Mouse (Mus musculus): ENCODE data around the gene Pdzk1. TPM values are rescaled to one million over a fixed set of nuclear protein-coding genes. Genes with fewer than 3 reads are reported as not detected.
A peak's percentile ranks its signal among the peaks of the same experiment; 100 is the strongest.

Gene Pdzk1
- polyA plus RNA-seq, 1 experiment: 0.06 TPM

DNA sequence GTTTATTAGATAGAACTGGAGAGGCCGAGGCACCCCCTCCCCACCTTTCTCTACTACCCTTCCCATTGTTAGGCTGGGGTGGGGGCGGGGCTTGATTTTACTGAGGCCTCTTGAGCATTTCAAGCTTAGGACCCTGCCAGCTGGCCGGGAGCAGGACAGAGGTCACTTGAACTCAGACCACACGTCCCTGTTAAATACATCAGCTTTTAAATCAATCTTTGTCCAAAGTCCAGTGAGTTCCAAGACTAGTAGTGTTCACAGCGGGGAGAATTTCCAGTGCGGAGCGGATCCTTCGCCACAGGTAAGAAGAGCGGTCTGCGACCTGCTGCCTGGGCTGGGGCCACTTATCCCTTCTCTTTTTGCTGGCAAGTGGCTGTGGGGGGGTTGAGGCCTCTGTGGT is 772 bp downstream of the Pdzk1 start:
- no peak for DNase-seq
- 83% methylated on average over 10 of the region's 10 CpGs for WGBS
- no peak for TF ChIP-seq CTCF (IDR thresholded peaks at IDR 0.05; ENCODE audit: insufficient read depth, low read length)
- Histone ChIP-seq H3K4me3 (replicated peaks; ENCODE audit: extremely low read depth, low read depth, low read length) (no peak overlapping the region), H3K4me1 (ENCODE audit: control insufficient read depth, insufficient read depth, low read length) (no peaks in the 10 kb centered on the region)

DNA sequence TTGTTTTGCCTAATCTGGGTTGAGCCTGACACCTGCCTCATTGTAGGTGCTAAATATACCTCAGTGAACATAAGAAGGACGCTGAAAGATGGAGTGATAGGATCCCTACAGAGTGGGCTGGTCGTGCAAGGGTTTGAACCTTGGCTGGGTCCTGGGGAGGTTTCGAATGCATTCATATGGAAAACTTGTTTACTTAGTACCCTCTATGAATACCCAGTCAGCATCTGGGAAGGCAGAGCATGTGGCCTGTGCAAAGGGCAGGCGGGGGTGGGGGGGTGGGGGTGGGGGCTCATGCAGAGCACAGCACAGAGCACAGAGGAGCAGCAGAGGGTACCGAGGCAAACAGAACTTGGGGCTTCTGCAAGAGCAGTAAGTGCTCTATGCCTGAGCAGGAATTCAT is 3.8 kb downstream of the Pdzk1 start:
- TF ChIP-seq CTCF (IDR thresholded peaks at IDR 0.05; ENCODE audit: insufficient read depth, low read length): no peak
- no peak for TF ChIP-seq POLR2A (IDR thresholded peaks at IDR 0.05; ENCODE audit: borderline replicate concordance, extremely low read depth, low read depth, low read length)
- no peak for DNase-seq
- 60% methylated on average over 5 of the region's 5 CpGs for WGBS
- no peaks in the 10 kb centered on the region for H3K4me1 ChIP-seq (ENCODE audit: control insufficient read depth, insufficient read depth, low read length)
- H3K4me3 ChIP-seq (replicated peaks; ENCODE audit: extremely low read depth, low read depth, low read length): no peak overlapping the region

DNA sequence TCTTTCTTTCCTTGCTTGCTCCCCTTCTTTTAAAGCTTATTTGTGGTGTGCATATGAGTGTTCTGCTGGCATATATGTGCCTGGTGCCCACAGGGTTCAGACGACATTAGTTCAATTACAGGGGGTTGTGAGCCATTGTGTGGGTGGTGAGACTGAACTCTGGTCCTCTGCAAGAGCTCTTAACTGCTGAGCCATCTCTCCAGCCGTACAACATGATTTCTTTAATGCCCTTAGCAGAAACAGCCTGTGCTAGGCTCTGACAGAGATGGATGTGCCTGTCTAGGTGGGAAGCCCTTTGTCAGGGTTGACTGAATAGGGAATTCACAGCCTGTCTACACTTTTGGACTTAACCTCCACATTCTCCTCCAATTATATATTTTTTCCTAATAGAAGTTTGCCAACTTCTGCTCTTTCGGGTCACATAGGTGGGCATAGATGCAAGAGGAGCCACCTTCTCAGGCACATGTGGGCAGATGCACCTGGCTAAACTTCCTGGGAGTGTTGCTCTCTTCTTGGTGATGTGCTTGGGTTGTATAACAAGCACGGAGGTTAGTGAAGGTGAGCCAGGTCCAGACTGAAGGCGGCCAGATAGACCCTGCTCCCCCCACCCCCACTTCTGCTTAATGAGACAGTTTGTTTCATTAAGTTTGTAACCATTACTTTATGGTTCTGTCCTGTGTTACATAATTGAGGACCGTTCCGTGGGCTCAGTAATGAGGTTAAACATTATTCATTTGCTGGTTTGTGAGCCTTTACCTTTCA is 5.7 kb downstream of the Pdzk1 start:
- 74% methylated on average over 7 of the region's 7 CpGs for WGBS
- Histone ChIP-seq H3K4me1 (ENCODE audit: control insufficient read depth, insufficient read depth, low read length) (no peaks in the 10 kb centered on the region), H3K4me3 (replicated peaks; ENCODE audit: extremely low read depth, low read depth, low read length) (no peak overlapping the region)
- DNase-seq: no peak
- no peak for TF ChIP-seq CTCF (IDR thresholded peaks at IDR 0.05; ENCODE audit: insufficient read depth, low read length)
- TF ChIP-seq POLR2A (IDR thresholded peaks at IDR 0.05; ENCODE audit: borderline replicate concordance, extremely low read depth, low read depth, low read length): no peak

DNA sequence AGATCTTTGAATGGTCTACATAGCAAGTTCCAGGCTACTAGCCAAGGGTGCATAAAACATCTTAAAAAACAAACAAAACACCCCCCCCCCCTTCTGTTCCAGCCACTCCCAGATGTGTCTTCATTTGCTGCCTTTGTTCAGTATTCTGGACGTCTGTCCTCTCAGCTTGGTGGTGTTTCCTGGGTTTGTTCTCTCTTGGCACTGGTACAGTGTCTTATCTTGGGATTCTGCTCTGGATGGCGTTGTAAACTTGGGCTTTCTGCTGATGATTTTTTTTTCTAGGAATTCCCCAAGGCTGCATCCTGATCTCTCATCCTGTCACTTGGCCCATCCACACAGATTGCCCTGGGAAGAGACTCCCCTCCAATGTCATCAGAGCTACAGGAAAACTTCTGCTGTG is 7.3 kb downstream of the Pdzk1 start:
- TF ChIP-seq POLR2A (IDR thresholded peaks at IDR 0.05; ENCODE audit: borderline replicate concordance, extremely low read depth, low read depth, low read length): no peak
- TF ChIP-seq CTCF (IDR thresholded peaks at IDR 0.05; ENCODE audit: insufficient read depth, low read length): no peak
- Histone ChIP-seq H3K4me3 (replicated peaks; ENCODE audit: extremely low read depth, low read depth, low read length) (no peak overlapping the region), H3K4me1 (ENCODE audit: control insufficient read depth, insufficient read depth, low read length) (no peaks in the 10 kb centered on the region)
- WGBS: 25% methylated on average over 2 of the region's 2 CpGs
- no peak for DNase-seq

DNA sequence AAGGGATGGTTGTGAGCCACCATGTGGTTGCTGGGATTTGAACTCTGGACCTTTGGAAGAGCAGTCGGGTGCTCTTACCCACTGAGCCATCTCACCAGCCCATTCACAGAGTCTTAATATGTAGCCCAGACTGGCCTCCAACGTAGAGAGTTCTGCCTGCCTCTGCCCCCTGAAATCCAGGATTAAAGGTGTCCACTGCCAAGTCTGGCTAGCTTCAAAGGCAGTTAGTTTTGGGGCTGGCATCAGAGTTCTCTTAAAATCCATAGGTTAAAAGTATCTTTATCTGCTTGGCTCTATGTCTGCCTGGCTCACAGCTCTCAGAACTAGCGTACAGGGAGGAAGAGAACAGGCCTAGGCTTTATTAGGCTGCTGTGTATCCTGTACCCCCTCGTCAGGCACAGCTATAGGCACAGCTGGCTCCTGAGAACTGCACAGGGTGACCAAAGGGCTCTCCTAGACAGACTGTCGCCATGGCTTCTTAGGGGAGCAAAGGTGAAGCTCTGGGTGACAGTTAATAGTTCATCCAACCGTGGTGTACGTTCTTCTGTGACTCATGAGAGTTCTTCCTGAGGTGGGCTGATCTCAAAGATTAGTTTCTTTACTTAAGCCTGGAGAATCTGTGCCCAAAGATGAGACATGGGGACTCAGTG is 10.0 kb downstream of the Pdzk1 start:
- TF ChIP-seq POLR2A (IDR thresholded peaks at IDR 0.05; ENCODE audit: borderline replicate concordance, extremely low read depth, low read depth, low read length) (no peak), CTCF (IDR thresholded peaks at IDR 0.05; ENCODE audit: insufficient read depth, low read length) (no peak)
- DNase-seq: no peak
- H3K4me3 ChIP-seq (replicated peaks; ENCODE audit: extremely low read depth, low read depth, low read length): no peak overlapping the region
- H3K4me1 ChIP-seq (ENCODE audit: control insufficient read depth, insufficient read depth, low read length): no peaks in the 10 kb centered on the region
- WGBS: 80% methylated on average over 7 of the region's 7 CpGs

DNA sequence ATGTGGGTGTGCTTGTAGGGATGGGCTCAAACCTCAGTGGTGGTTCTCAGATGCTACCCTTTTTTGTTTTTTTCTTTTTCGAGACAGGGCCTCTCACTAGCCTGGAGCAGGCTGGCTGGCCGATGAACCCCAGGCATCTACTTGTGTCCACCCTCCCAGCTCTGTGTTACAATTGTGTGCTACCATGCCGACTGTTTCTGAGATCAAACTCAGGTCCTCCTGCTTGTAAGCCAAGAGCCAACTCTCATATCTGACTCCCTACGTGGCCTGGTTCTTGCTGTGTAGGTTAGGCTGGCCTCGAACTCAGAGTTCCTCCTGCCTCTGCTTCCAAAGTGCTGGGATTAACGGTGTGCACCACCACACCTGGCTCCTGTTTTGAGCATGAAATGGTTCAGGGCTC is 16.1 kb downstream of the Pdzk1 start:
- H3K4me3 ChIP-seq (replicated peaks; ENCODE audit: extremely low read depth, low read depth, low read length): no peak overlapping the region
- no peak for DNase-seq
- 91% methylated on average over 6 of the region's 6 CpGs for WGBS
- no peaks in the 10 kb centered on the region for H3K4me1 ChIP-seq (ENCODE audit: control insufficient read depth, insufficient read depth, low read length)
- no peak for TF ChIP-seq CTCF (IDR thresholded peaks at IDR 0.05; ENCODE audit: insufficient read depth, low read length)
- TF ChIP-seq POLR2A (IDR thresholded peaks at IDR 0.05; ENCODE audit: borderline replicate concordance, extremely low read depth, low read depth, low read length): no peak

DNA sequence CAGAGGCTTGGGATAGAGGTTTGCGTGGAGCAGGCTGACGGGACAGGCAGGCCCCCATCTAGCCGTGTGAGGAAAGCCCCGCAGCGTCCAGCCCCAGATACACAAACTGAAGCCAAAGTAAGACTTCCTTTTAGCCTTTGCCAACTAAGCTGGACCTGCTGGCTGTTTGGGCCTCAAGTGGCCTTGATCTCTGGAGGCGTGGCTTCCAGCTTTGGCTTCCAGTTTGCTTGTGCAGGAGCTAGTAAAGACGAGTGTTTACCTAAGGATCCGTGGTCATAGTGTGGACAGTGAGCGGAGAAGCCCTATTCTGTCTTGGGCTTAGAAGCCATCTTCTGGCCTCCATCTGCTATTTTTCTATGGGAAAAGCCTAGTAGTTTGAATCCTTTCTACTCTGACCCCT is 16.7 kb downstream of the Pdzk1 start:
- 51% methylated on average over 9 of the region's 9 CpGs for WGBS
- DNase-seq: peak; percentile 10
- H3K4me3 ChIP-seq (replicated peaks; ENCODE audit: extremely low read depth, low read depth, low read length): no peak overlapping the region
- no peaks in the 10 kb centered on the region for H3K4me1 ChIP-seq (ENCODE audit: control insufficient read depth, insufficient read depth, low read length)
- TF ChIP-seq POLR2A (IDR thresholded peaks at IDR 0.05; ENCODE audit: borderline replicate concordance, extremely low read depth, low read depth, low read length) (no peak), CTCF (IDR thresholded peaks at IDR 0.05; ENCODE audit: insufficient read depth, low read length) (no peak)

DNA sequence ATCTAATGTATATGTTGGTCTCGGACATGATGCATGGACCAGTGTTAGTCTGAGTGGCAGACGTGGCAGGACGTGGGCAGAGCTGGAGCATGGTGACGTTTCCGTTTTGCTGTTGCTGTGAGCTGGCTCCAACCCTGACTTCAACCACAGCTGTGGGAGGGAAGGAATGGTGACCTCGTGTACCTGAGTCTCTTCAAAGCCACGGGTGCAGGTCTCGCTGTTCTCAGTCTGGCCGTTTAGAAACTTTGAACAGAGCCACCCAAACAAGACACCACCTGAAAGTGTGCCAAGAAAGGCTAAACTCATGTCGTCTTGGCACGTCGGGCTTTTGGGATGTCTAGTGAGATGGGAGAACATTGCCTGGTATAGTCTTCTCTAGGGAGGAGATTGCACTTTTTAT is 17.9 kb downstream of the Pdzk1 start:
- H3K4me1 ChIP-seq (ENCODE audit: control insufficient read depth, insufficient read depth, low read length): no peaks in the 10 kb centered on the region
- DNase-seq: no peak
- no peak overlapping the region for H3K4me3 ChIP-seq (replicated peaks; ENCODE audit: extremely low read depth, low read depth, low read length)
- no peak for TF ChIP-seq CTCF (IDR thresholded peaks at IDR 0.05; ENCODE audit: insufficient read depth, low read length)
- TF ChIP-seq POLR2A (IDR thresholded peaks at IDR 0.05; ENCODE audit: borderline replicate concordance, extremely low read depth, low read depth, low read length): no peak
- 83% methylated on average over 12 of the region's 12 CpGs for WGBS

DNA sequence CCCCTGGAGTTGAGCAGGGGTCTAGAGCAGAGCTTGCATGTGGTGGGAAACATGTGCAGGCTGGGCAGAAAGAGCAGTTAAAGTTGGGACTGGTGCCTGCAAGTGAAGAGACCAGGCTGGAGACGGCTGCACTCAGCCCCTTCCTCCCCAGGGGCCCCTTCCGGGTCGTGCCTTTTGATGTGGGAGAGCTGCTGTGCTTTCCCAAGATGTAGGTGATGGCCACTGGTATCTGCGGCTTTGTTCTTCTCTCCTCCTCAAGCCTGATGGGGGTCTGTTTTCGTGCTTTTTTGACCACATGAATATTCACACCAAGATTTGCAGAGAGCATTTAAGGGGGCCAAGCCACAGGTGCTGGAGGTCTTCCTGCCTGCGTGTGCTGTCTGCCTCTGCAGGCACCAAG is 18.6 kb downstream of the Pdzk1 start:
- Histone ChIP-seq H3K4me3 (replicated peaks; ENCODE audit: extremely low read depth, low read depth, low read length) (no peak overlapping the region), H3K4me1 (ENCODE audit: control insufficient read depth, insufficient read depth, low read length) (no peaks in the 10 kb centered on the region)
- no peak for DNase-seq
- 25% methylated on average over 6 of the region's 6 CpGs for WGBS
- TF ChIP-seq CTCF (IDR thresholded peaks at IDR 0.05; ENCODE audit: insufficient read depth, low read length) (no peak), POLR2A (IDR thresholded peaks at IDR 0.05; ENCODE audit: borderline replicate concordance, extremely low read depth, low read depth, low read length) (no peak)

DNA sequence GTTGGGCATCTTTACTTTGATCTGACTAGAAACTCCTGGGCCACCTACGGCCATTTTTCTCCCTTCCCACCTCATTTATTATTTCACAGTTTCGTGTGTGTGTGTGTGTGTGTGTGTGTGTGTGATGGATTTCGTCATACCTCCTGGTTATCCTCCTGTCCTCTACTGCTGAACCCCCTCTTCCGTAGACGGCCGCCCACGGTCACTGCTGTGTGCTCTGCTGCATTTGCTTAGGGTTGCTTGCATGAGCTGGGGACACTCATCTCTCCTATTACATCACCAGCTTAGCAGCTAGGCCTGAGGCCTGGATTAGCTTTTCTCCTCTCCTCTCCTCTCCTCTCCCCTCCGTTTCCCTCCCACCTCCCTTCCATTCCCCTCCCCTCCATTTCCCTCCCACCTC is 19.4 kb downstream of the Pdzk1 start:
- H3K4me1 ChIP-seq (ENCODE audit: control insufficient read depth, insufficient read depth, low read length): no peaks in the 10 kb centered on the region
- TF ChIP-seq POLR2A (IDR thresholded peaks at IDR 0.05; ENCODE audit: borderline replicate concordance, extremely low read depth, low read depth, low read length) (no peak), CTCF (IDR thresholded peaks at IDR 0.05; ENCODE audit: insufficient read depth, low read length) (no peak)
- H3K4me3 ChIP-seq (replicated peaks; ENCODE audit: extremely low read depth, low read depth, low read length): no peak overlapping the region
- 56% methylated on average over 7 of the region's 8 CpGs for WGBS
- DNase-seq: no peak

Measured in lung, adult 2 months (tissue).